Mouse (Mus musculus): ENCODE data around the gene E130114P18Rik.

Gene E130114P18Rik

GRCm38 (mm10) chr4:97776388-97777080, 1.3 kb downstream of the E130114P18Rik start:
- DNase-seq (ENCODE audit: low spot score): peak; percentile 22

DNA sequence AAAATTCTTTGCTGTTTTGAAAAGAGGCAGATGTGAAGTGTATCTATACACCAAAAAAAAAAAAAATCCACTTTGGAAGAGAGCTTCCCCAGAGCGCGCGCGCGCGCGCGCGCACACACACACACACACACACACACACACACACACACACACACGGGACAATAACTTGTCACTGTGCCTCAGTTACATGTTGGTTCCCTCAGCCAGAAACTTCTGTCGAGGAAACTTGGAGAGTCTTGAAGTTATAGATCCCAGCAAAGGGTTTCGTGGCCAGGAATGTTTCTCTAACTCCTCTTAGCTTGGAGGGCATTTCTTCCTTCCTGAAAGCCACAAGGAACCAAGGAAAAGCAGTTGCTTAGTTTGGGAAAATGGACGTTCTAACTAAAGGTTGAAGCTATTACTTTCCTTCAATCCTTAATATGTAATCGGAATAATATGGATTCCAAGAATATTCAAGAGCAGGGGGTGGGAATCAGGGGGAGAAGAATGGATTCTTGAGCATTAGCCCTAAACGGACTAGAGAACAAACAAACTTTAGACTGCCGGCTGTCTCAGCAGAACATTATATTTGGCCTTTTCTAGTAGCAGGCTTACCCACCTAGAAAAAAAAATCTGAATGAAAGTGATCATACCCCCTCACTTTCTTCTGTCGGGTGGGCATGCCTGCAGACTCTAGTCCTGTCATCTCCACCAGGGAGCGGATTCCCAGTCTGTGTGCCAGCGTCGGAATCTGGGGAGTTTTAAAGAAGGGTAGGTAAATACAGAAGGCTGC, 2.2 kb downstream of the E130114P18Rik start:
- DNase-seq (ENCODE audit: low spot score): no peak

- peak; percentile 84 for DNase-seq (ENCODE audit: low spot score)
Measured at GRCm38 (mm10) chr4:97775059-97775458, 2.8 kb downstream of the E130114P18Rik start.

GRCm38 (mm10) chr4:97774446-97774950, 3.4 kb downstream of the E130114P18Rik start:
- DNase-seq (ENCODE audit: low spot score): no peak

DNA sequence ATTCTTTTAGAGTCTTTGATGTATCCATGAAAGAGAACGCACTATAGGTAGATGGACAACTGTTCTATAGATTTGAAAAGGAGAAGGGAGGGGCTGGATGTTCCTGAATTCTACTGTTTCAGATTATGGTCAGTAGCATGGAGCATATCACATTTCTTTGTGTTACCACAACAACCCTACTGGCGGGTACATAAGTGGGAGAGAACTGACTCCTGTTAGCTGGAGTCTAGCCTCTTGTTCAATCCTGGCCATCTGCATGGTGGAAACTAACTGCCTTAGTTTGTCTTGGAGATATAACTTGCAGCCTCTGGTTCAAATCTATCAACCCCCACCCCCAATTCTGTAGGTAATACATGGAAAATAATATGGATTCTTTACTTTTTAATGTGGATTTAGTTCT, 4.1 kb downstream of the E130114P18Rik start:
- no peak for DNase-seq (ENCODE audit: low spot score)

DNA sequence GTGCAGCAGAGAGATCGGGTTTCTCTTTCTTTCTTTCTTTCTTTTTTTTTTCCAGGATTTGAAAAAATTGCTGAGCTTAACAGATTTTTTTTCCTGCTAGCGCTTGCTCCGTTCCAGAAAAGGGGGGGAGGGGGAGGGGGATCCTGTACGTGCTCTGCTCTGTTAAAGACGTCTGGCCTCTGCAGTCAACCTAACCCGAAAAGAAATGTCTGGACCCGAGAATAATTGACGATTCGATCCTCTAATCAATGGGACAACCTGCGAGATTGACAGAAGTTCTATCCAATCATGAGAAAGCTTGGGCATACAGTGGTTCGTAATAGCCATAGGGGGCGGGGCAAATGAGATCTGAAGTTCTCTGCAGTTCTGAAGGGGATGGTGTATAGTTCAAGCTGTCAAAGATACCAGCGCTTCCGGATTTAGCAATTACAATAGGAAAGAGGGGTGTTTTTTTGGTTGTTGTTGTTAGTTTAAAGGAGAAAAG, 4.7 kb downstream of the E130114P18Rik start:
- DNase-seq (ENCODE audit: low spot score): peak; percentile 69

GRCm38 (mm10) chr4:97772641-97773040, 5.2 kb downstream of the E130114P18Rik start, which contains the start of gene Nfia:
Gene Nfia, plus strand, starts transcription at chr4:97772734.
- no peak for DNase-seq (ENCODE audit: low spot score)

GRCm38 (mm10) chr4:97772084-97772484, 5.8 kb downstream of the E130114P18Rik start:
- peak; percentile 97 for DNase-seq (ENCODE audit: low spot score)

DNA sequence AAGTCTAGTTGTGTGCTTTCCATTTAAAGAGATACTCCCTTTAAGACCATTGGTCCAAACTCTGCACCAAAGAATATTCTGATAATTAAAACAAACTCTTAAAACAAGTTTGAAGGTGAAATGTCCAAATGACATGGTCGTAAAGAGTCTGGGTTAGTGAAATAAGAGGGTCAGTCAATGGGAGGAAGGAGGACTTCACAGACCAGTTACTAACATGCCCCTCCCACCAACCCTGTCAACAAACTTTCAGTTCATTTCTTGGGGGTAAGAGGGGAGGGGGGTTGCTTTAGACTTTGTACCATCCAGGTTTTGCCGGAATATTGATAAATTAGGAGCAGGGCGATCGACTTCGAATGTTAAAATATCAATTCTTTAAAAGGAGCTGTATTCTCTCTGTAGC, 6.5 kb downstream of the E130114P18Rik start:
- DNase-seq (ENCODE audit: low spot score): no peak

GRCm38 (mm10) chr4:97769861-97770260, 8.0 kb downstream of the E130114P18Rik start:
- DNase-seq (ENCODE audit: low spot score): no peak

- DNase-seq (ENCODE audit: low spot score): no peak
Measured at GRCm38 (mm10) chr4:97767516-97767915, 10.4 kb downstream of the E130114P18Rik start.

DNA sequence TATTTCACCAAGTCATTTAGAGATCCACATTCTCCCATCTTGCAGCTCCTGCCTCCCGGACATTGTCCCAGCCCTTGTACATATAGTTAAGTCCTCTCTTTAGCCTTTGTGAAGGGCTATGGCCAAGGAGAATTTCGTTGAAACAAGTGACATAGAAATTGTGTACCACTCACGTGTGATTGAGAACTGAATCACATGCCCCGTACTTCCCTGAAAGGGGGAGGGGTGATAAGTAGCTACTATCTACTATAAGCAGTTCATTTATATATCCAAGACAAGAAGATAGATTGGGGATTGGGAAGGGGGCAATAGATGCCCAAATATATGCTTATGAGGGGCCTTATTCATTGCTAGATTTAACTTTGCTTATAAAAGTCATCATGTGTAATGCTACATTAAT, 10.9 kb downstream of the E130114P18Rik start:
- DNase-seq (ENCODE audit: low spot score): no peak

- DNase-seq (ENCODE audit: low spot score): no peak
Measured at GRCm38 (mm10) chr4:97766100-97766499, 11.8 kb downstream of the E130114P18Rik start.

GRCm38 (mm10) chr4:97765341-97766020, 12.4 kb downstream of the E130114P18Rik start:
- no peak for DNase-seq (ENCODE audit: low spot score)

DNA sequence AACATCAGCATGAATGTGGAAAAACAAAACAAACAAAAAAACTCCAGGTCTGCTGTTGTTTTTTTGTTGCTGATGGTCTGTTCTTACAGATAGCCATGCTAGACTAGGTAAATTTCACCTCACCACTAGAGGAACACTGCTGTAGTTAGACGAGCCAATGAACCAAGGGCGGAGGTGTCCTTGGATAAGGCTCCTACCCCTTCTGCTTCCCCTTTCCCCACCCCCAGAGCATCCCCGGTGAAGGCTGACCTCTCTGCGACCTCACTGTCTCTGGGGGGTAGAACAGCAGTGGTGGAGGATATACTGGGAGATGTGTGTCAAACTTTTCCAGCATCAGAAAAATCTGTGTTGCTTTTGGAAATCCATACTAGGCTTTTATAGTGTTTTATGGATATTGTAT, 13.3 kb downstream of the E130114P18Rik start:
- DNase-seq (ENCODE audit: low spot score): no peak

- DNase-seq (ENCODE audit: low spot score): no peak
Measured at GRCm38 (mm10) chr4:97758661-97759060, 19.2 kb downstream of the E130114P18Rik start.

DNA sequence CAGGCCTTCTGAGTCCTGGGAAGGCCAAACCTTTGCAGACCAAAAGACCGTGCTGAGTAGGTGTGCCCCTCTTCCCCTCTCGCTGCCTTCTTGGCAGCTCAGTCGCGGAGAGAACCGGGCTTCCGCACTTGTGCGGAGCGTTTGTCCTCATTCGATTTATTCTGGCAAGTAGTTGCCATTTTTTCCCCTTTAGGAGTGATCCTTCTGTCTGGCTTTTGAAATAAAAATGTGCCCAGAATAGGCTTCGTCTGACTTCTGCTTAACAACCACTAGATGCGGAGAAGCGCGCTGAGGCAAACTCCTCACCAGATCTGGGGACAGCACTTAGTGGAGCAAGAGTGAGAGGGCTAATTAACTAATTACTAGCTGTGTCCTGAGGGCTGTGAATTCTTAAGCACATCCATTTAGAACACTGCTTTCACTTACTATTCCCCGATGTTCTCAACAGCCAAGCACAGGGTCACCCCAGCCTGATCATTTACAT, 19.9 kb downstream of the E130114P18Rik start:
- no peak for DNase-seq (ENCODE audit: low spot score)

DNA sequence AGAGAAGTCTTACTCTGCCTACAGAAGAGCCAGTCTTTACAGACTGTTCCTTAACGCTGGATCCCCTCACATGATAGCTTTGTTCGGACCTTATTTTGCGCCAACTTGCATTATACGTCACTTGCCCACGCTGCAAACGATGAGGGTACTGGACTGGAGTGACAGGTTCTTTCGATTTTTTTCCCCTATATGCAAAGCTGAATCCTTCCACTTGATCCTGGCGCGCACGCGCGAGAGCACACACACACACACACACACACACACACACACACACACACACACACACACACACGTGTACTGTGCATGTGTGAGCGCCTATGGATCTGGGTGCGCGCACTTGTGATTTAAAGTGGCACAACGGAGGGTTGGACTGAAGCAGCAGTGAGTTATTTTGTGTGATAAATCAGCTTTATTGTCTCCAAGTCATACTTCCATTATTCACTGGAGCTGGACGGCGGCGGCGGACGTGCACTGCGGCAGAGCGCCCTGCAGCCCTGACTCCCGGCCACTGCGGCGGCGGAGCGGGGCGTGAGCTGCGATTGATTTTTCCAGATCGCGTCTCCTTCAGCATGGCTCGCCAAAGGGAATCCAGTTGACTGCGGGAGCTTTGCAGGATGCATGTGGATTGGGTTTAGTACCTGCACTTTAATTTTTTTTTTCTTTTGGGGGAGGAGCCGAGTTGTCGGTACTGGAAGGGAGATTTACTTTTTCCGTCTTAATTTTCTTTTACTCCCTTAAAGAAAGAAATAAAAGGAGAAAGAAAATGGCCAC, 20.5 kb downstream of the E130114P18Rik start:
- peak; percentile 78 for DNase-seq (ENCODE audit: low spot score)

- peak; percentile 75 for DNase-seq (ENCODE audit: low spot score)
Measured at GRCm38 (mm10) chr4:97754241-97754640, 23.6 kb downstream of the E130114P18Rik start.

DNA sequence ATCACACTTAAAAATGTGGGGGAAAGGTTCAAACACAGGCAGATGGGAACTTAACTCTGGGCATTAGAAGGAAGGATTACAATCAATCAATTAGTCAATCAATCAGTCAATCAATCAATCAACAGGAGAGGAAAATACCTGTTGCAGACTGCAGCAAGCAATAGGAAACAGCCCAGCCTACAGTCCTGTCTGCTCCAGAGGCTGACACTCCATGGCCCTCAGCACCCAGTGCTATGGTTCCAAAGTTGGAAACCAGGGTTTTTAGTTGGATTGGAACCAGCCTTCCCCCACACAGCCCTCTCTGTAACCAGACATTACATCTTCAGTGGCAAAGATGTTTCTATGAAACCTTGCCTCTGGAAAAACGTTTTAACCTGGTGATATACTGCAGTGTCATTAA, 24.4 kb downstream of the E130114P18Rik start:
- DNase-seq (ENCODE audit: low spot score): no peak

DNA sequence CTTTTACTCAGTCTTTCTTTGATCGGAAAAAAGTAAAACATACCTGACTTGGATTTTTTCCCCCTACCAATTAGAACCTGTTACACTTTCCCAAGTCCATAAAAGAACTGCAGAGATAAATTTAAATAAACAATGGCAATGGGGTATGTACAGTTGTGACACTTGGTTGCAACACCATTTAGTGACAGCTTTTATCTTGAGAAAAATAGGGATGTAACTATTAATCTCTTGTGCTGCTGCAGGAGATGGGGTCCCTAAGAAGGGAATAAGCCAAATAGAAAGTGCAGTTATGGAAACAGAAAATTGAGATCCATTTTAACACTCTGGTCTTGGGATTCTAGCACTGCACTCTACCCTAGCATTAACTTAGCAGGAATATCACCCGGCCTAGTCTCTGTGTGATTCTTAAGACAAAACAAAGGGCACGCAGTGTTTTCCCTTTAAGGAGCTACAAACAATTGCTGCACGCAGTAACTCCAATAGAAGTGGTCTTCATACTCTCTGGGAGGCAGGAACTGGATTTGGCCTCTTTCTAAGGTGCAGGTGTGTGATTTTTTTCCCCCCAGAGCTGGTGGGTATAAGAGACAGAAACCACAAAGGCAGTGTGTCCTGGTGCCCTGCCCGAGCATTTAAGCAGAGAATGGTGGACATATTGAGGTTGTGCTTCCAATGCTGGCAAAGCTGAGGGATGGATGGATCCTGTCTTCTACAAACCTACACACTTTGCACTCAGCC, 25.4 kb downstream of the E130114P18Rik start:
- no peak for DNase-seq (ENCODE audit: low spot score)

Data from ovary, postnatal 36 days (tissue).